16 mouse cellular contexts compared by ENCODE assay signal in genomic region chr4:152124361-152124961, GRCm38 (mm10). TPM values are rescaled to one million over a fixed set of nuclear protein-coding genes. Genes with fewer than 3 reads are reported as not detected.
DNase-seq lines count a peak whose midpoint lies in the region; ATAC-seq and TF ChIP-seq lines count a peak whose summit lies in the region.
"Had no signal": no experiment of that assay in that cellular context is flagged by ENCODE, and none has a peak within 500 bp of the region (broad histone marks: within the 10 kb centered on the region; RNA-seq: fewer than 3 reads in every experiment).

No protein-coding gene starts in this region.

- peak overlapping the region; percentile 36; the same call in 1 of the 2 replicates for H3K4me2 ChIP-seq in liver, embryonic 12.5 days
- H3K4me2 ChIP-seq in CH12.LX (ENCODE audit: insufficient read depth, low read depth, poor library complexity, severe bottlenecking) = 0 out of 2 replicates have a peak overlapping the region, but pooled peaks have one; percentile 10

- no peak overlapping the region for H3K27ac ChIP-seq in heart, embryonic 10.5 days
- no peak overlapping the region for H3K27ac ChIP-seq in liver, embryonic 12.5 days
- no peak overlapping the region for H3K27ac ChIP-seq in CH12.LX (ENCODE audit: insufficient read depth, low read depth)
- H3K27ac ChIP-seq: hindbrain, postnatal 0 days; kidney, postnatal 0 days had no signal

- H3K36me3 ChIP-seq in heart, embryonic 10.5 days = no peaks in the 10 kb centered on the region
- H3K36me3 ChIP-seq in liver, embryonic 12.5 days = no peaks in the 10 kb centered on the region
- H3K36me3 ChIP-seq in CH12.LX (replicated peaks in 1 of 2; ENCODE audit: control insufficient read depth in 1 of 2, insufficient read depth in 1 of 2, low read length in 1 of 2) = no peaks in the 10 kb centered on the region
- H3K36me3 ChIP-seq in megakaryocyte, embryonic 14.5 days (replicated peaks; ENCODE audit: low read length) = peaks cover 25% of the 10 kb centered on the region

- in situ Hi-C loops in CH12.LX (cut with MboI; ENCODE audit: low pct_ligation_motif_present, low pct_unique_long_range_greater_than_20kb, low sequenced_read_pairs) = no loop called here

- peak overlapping the region; percentile 55 for H3K4me3 ChIP-seq in heart, embryonic 10.5 days
- H3K4me3 ChIP-seq in liver, embryonic 12.5 days = no peak overlapping the region
- H3K4me3 ChIP-seq in CH12.LX (replicated peaks in 1 of 3; ENCODE audit: low read depth in 2 of 3, low read length in 2 of 3, poor library complexity in 1 of 3) = no peak overlapping the region
- H3K4me3 ChIP-seq in megakaryocyte, embryonic 14.5 days (replicated peaks) = peak overlapping the region; percentile 88

- H3K4me1 ChIP-seq in heart, embryonic 10.5 days = peaks cover 53% of the 10 kb centered on the region
- H3K4me1 ChIP-seq in liver, embryonic 12.5 days = peaks cover 28% of the 10 kb centered on the region
- peaks cover 23 to 39% of the 10 kb centered on the region in 2 experiments for H3K4me1 ChIP-seq in CH12.LX (ENCODE audit: control insufficient read depth in 1 of 2, insufficient read depth in 2 of 2)
- H3K4me1 ChIP-seq in megakaryocyte, embryonic 14.5 days = peaks cover 61% of the 10 kb centered on the region

- 13% methylated on average over 13 of the region's 13 CpGs for whole genome bisulfite sequencing in heart, embryonic 10.5 days
- 11% methylated on average over 13 of the region's 13 CpGs for WGBS in liver, embryonic 12.5 days (ENCODE audit: insufficient replicate concordance)

- no peak overlapping the region for H3K9ac ChIP-seq in liver, embryonic 12.5 days
- H3K9ac ChIP-seq in CH12.LX (ENCODE audit: insufficient read depth, low read depth) = no peak overlapping the region

- intact Hi-C loops in heart, postnatal 14 days (cut with DNase I) = no loop called here

- no peaks in the 10 kb centered on the region for H3K9me3 ChIP-seq in heart, embryonic 10.5 days
- no peaks in the 10 kb centered on the region for H3K9me3 ChIP-seq in liver, embryonic 12.5 days (replicated peaks)
- peaks cover 36% of the 10 kb centered on the region for H3K9me3 ChIP-seq in CH12.LX (replicated peaks; ENCODE audit: low read length)
- peaks cover 36% of the 10 kb centered on the region for H3K9me3 ChIP-seq in megakaryocyte, embryonic 14.5 days

- dilution Hi-C loops in CH12.LX (cut with MboI; ENCODE audit: extremely low pct_ligation_motif_present, extremely low pct_unique_long_range_greater_than_20kb, low sequenced_read_pairs) = no loop called here

- DNase-seq in heart, embryonic 10.5 days (ENCODE audit: low spot score) = no peak
- DNase-seq in heart, postnatal 14 days = no peak
- DNase-seq in liver (no peak), CH12.LX (ENCODE audit: extremely low read depth) (no peak)
- no peak for DNase-seq in yolk sac, embryonic 10.5 days (ENCODE audit: low spot score)
- no peak for DNase-seq in gastrocnemius, adult 8-10 months (ENCODE audit: low spot score in 2 of 2)
- DNase-seq: lung, adult 2 months; right cerebral cortex, postnatal 14 days had no signal

- no peak for ATAC-seq in liver, embryonic 12.5 days
- ATAC-seq: hindbrain, postnatal 0 days had no signal

- H3K27me3 ChIP-seq in heart, embryonic 10.5 days (ENCODE audit: insufficient read depth, poor library complexity, severe bottlenecking) = peaks cover 98% of the 10 kb centered on the region
- H3K27me3 ChIP-seq in liver, embryonic 12.5 days (replicated peaks) = peaks cover 100% of the 10 kb centered on the region
- H3K27me3 ChIP-seq in CH12.LX (replicated peaks) = peaks cover 89% of the 10 kb centered on the region
- peaks cover 96% of the 10 kb centered on the region for H3K27me3 ChIP-seq in megakaryocyte, embryonic 14.5 days (replicated peaks)

- no peak for TF ChIP-seq CTCF in CH12.LX (conservative IDR thresholded peaks at IDR 0.05 in 1 of 2, IDR thresholded peaks at IDR 0.05 in 1 of 2; ENCODE audit: low read depth in 2 of 2, low read length in 2 of 2)

- no peak for TF ChIP-seq POLR2A in CH12.LX (IDR thresholded peaks at IDR 0.05; ENCODE audit: low read depth, low read length)

- no peak for TF ChIP-seq EP300 in CH12.LX (IDR thresholded peaks at IDR 0.05; ENCODE audit: low read length)

- no peak for TF ChIP-seq RAD21 in CH12.LX (IDR thresholded peaks at IDR 0.05; ENCODE audit: low read depth, low read length)

- no peaks in the 10 kb centered on the region for H3K79me2 ChIP-seq in CH12.LX (replicated peaks; ENCODE audit: control insufficient read depth, extremely low read depth, insufficient read depth, poor library complexity, severe bottlenecking)

TF ChIP-seq in CH12.LX, 34 proteins besides CTCF, POLR2A, EP300 and RAD21 (continues in another document):
- TF ChIP-seq MAX (IDR thresholded peaks at IDR 0.05; ENCODE audit: low read length) = no peak
- no peak for TF ChIP-seq POLR2AphosphoS2 (IDR thresholded peaks at IDR 0.05; ENCODE audit: low read depth, low read length)
- no peak for TF ChIP-seq RCOR1 (conservative IDR thresholded peaks at IDR 0.05; ENCODE audit: low read depth, low read length)
- TF ChIP-seq HCFC1 (IDR thresholded peaks at IDR 0.05; ENCODE audit: low read depth, low read length) = no peak
- no peak for TF ChIP-seq MEF2A (IDR thresholded peaks at IDR 0.05; ENCODE audit: borderline replicate concordance, low read depth, low read length)
- no peak for TF ChIP-seq MXI1 (IDR thresholded peaks at IDR 0.05; ENCODE audit: low read depth, low read length)
- TF ChIP-seq SMC3 (IDR thresholded peaks at IDR 0.05; ENCODE audit: low read depth, low read length) = no peak
- no peak for TF ChIP-seq TBP (conservative IDR thresholded peaks at IDR 0.05; ENCODE audit: low read depth, low read length)
- no peak for TF ChIP-seq GABPA (IDR thresholded peaks at IDR 0.05; ENCODE audit: insufficient replicate concordance, low read depth, low read length)
- no peak for TF ChIP-seq SIN3A (IDR thresholded peaks at IDR 0.05; ENCODE audit: low read length)
- TF ChIP-seq USF1 (IDR thresholded peaks at IDR 0.05; ENCODE audit: low read depth, low read length) = no peak
- TF ChIP-seq CHD2 (IDR thresholded peaks at IDR 0.05; ENCODE audit: low read length) = peak; percentile 9; the same call in 1 of the 2 replicates
- TF ChIP-seq ZNF384 (IDR thresholded peaks at IDR 0.05; ENCODE audit: low read depth, low read length) = peak; percentile 32; the same call in 1 of the 2 replicates
- no peak for TF ChIP-seq NRF1 (IDR thresholded peaks at IDR 0.05; ENCODE audit: low read depth, low read length)
- TF ChIP-seq ELF1 (IDR thresholded peaks at IDR 0.05; ENCODE audit: low read depth, low read length) = no peak
- TF ChIP-seq JUN (IDR thresholded peaks at IDR 0.05; ENCODE audit: insufficient read depth, low read depth, low read length) = no peak

RNA-seq across cellular contexts. Expression of gene Tnfrsf25, which starts 8.7 kb away (rescaled TPM):
- 0.90 and 1.3 TPM in 2 replicates for polyA plus RNA-seq in heart, embryonic 10.5 days (2016; fragmentation: Nextera tagmentation; extraction: Ambion mirVana)
- 1 to 10 TPM; 4.0 to 6.7 TPM for total RNA-seq in heart, postnatal 14 days (2021)
- polyA plus RNA-seq in liver, embryonic 12.5 days (2016; fragmentation: Nextera tagmentation; extraction: Ambion mirVana) = 0.74 and 0.87 TPM in 2 replicates
- total RNA-seq in CH12.LX (2012; rRNA removed) = 0.38 and 1.5 TPM in 2 replicates
- total RNA-seq in CH12.LX (2014; rRNA removed) = not detected in 2 replicates
- polyA plus RNA-seq in CH12.LX (2012; ENCODE audit: insufficient read length, low read depth) = not detected in 2 replicates
- 0.56 TPM in 1 of 2 replicates, not detected in the other for polyA plus RNA-seq in megakaryocyte, embryonic 14.5 days (2012; ENCODE audit: insufficient read depth, low replicate concordance)
- total RNA-seq in gastrocnemius, adult 8-10 months (2022) = under 1 TPM in 3 of 4 experiments, not detected in 1; 0.40 to 0.90 (median 0.85) TPM

RNA-seq across cellular contexts. Expression of gene Espn, which starts 27.7 kb away (rescaled TPM):
- 1.4 and 4.0 TPM in 2 replicates for polyA plus RNA-seq in heart, embryonic 10.5 days (2016; fragmentation: Nextera tagmentation; extraction: Ambion mirVana)
- total RNA-seq in heart, postnatal 14 days (2021) = 1 to 10 TPM; 1.4 to 2.0 TPM
- polyA plus RNA-seq in liver, embryonic 12.5 days (2016; fragmentation: Nextera tagmentation; extraction: Ambion mirVana) = 2.6 and 2.9 TPM in 2 replicates
- total RNA-seq in CH12.LX (2012; rRNA removed) (0.04 and 0.25 TPM in 2 replicates), CH12.LX (2014; rRNA removed) (not detected in 2 replicates)
- polyA plus RNA-seq in CH12.LX (2012; ENCODE audit: insufficient read length, low read depth) = 0.08 TPM in 1 of 2 replicates, not detected in the other
- 9.3 and 14.4 TPM in 2 replicates for polyA plus RNA-seq in megakaryocyte, embryonic 14.5 days (2012; ENCODE audit: insufficient read depth, low replicate concordance)
- under 1 TPM; 0.11 to 0.48 (median 0.28) TPM for total RNA-seq in gastrocnemius, adult 8-10 months (2022)

RNA-seq across cellular contexts. Expression of gene Hes2, which starts 34.2 kb away (rescaled TPM):
- not detected in 2 replicates for polyA plus RNA-seq in heart, embryonic 10.5 days (2016; fragmentation: Nextera tagmentation; extraction: Ambion mirVana)
- total RNA-seq in heart, postnatal 14 days (2021) = not detected
- polyA plus RNA-seq in liver, embryonic 12.5 days (2016; fragmentation: Nextera tagmentation; extraction: Ambion mirVana) = 0.05 TPM in 1 of 2 replicates, not detected in the other
- not detected in 2 replicates for total RNA-seq in CH12.LX (2012; rRNA removed)
- not detected in 2 replicates for total RNA-seq in CH12.LX (2014; rRNA removed)
- polyA plus RNA-seq in CH12.LX (2012; ENCODE audit: insufficient read length, low read depth) = not detected in 2 replicates
- not detected in 2 replicates for polyA plus RNA-seq in megakaryocyte, embryonic 14.5 days (2012; ENCODE audit: insufficient read depth, low replicate concordance)
- not detected for total RNA-seq in gastrocnemius, adult 8-10 months (2022)
- total RNA-seq: adrenal gland, postnatal 14 days; hindbrain, postnatal 0 days; layer of hippocampus, postnatal 14 days; MEL had no signal
- polyA plus RNA-seq: hindbrain, postnatal 0 days; limb, embryonic 11.5 days had no signal

RNA-seq across cellular contexts. Expression of gene Plekhg5, which starts 52.2 kb away (rescaled TPM):
- 10.1 and 10.2 TPM in 2 replicates for polyA plus RNA-seq in heart, embryonic 10.5 days (2016; fragmentation: Nextera tagmentation; extraction: Ambion mirVana)
- total RNA-seq in heart, postnatal 14 days (2021) = 10 to 100 TPM; 27.0 to 28.9 TPM
- polyA plus RNA-seq in liver, embryonic 12.5 days (2016; fragmentation: Nextera tagmentation; extraction: Ambion mirVana) = 7.7 and 8.4 TPM in 2 replicates
- total RNA-seq in CH12.LX (2012; rRNA removed) (1.6 and 2.1 TPM in 2 replicates), CH12.LX (2014; rRNA removed) (0.05 and 0.09 TPM in 2 replicates)
- polyA plus RNA-seq in CH12.LX (2012; ENCODE audit: insufficient read length, low read depth) = 0.82 and 1.1 TPM in 2 replicates
- polyA plus RNA-seq in megakaryocyte, embryonic 14.5 days (2012; ENCODE audit: insufficient read depth, low replicate concordance) = 3.6 and 5.5 TPM in 2 replicates
- total RNA-seq in gastrocnemius, adult 8-10 months (2022) = 1 to 10 TPM; 5.2 to 6.1 (median 5.8) TPM

RNA-seq across cellular contexts. Expression of gene Acot7, which starts 53.5 kb away (rescaled TPM):
- 43.7 and 48.9 TPM in 2 replicates for polyA plus RNA-seq in heart, embryonic 10.5 days (2016; fragmentation: Nextera tagmentation; extraction: Ambion mirVana)
- 10 to 100 TPM; 37.3 to 39.3 TPM for total RNA-seq in heart, postnatal 14 days (2021)
- 33.0 and 36.2 TPM in 2 replicates for polyA plus RNA-seq in liver, embryonic 12.5 days (2016; fragmentation: Nextera tagmentation; extraction: Ambion mirVana)
- total RNA-seq in CH12.LX (2012; rRNA removed) (55.1 and 61.6 TPM in 2 replicates), CH12.LX (2014; rRNA removed) (29.0 TPM in 2 replicates)
- 71.1 and 83.3 TPM in 2 replicates for polyA plus RNA-seq in CH12.LX (2012; ENCODE audit: insufficient read length, low read depth)
- polyA plus RNA-seq in megakaryocyte, embryonic 14.5 days (2012; ENCODE audit: insufficient read depth, low replicate concordance) = 103 and 107 TPM in 2 replicates
- total RNA-seq in gastrocnemius, adult 8-10 months (2022) = 10 to 100 TPM; 13.8 to 15.9 (median 15.1) TPM

Comparison
In these comparisons a context has a peak if more than half of its experiments do, and no peak if none do; other contexts are left out.
1. H3K4me3 ChIP-seq: peak in heart, embryonic 10.5 days (single experiment) and megakaryocyte, embryonic 14.5 days (single experiment); none in liver, embryonic 12.5 days (single experiment) and CH12.LX (0 of 3).